Mouse (Mus musculus) embryonic facial prominence, embryonic 11.5 days (tissue): ENCODE data around the gene Comp. TPM values are rescaled to one million over a fixed set of nuclear protein-coding genes. Genes with fewer than 3 reads are reported as not detected.

Source experiments
- ATAC-seq: fragments of 200-750 bp; cut with Nextera tagmentation; replicated peaks from 2 replicates; pipeline ENCODE4 v1.8.0; 2017; ENCODE audit warnings: low read depth; ENCODE audit not compliant: insufficient number of reproducible peaks, low FRiP score, low TSS enrichment
- DNase-seq: peaks from one replicate; pipeline ENCODE4 v3.0.0-alpha.2; 2015; ENCODE audit warnings: low spot score
- H3K27ac ChIP-seq: fragments of 300-500 bp; sonication (generic); replicated peaks from 2 replicates; pipeline ENCODE4 v1.5.1; 2014; ENCODE audit warnings: mild to moderate bottlenecking, low read depth, low read length, control low read depth
- H3K27me3 ChIP-seq: fragments of 300-500 bp; sonication (generic); 2 replicates; pipeline ENCODE4 v1.6.1; 2014; ENCODE audit warnings: mild to moderate bottlenecking, low read length, moderate library complexity, mixed read lengths; ENCODE audit not compliant: control insufficient read depth, insufficient read depth
- H3K36me3 ChIP-seq: fragments of 300-500 bp; sonication (generic); replicated peaks from 2 replicates; pipeline ENCODE4 v1.6.1; 2014; ENCODE audit warnings: low read depth, mild to moderate bottlenecking, low read length, moderate library complexity, mixed read lengths; ENCODE audit not compliant: control insufficient read depth, insufficient read depth
- H3K4me1 ChIP-seq: fragments of 300-500 bp; sonication (generic); 2 replicates; pipeline ENCODE4 v1.6.1; 2014; ENCODE audit warnings: low read length, mixed read lengths; ENCODE audit not compliant: control insufficient read depth, insufficient read depth
- H3K4me2 ChIP-seq: fragments of 300-500 bp; sonication (generic); 2 replicates; pipeline ENCODE4 v1.6.1; 2014; ENCODE audit warnings: low read depth, mild to moderate bottlenecking, control low read depth, low read length, moderate library complexity
- H3K4me3 ChIP-seq: fragments of 300-500 bp; sonication (generic); 2 replicates; pipeline ENCODE4 v1.5.1; 2014; ENCODE audit warnings: low read depth, low read length, control low read depth
- H3K9ac ChIP-seq: fragments of 300-500 bp; sonication (generic); replicated peaks from 2 replicates; pipeline ENCODE4 v1.6.1; 2014; ENCODE audit warnings: mild to moderate bottlenecking, control low read depth, low read length
- H3K9me3 ChIP-seq: fragments of 300-500 bp; sonication (generic); replicated peaks from 2 replicates; pipeline ENCODE4 v1.6.1; 2016; ENCODE audit warnings: mild to moderate bottlenecking, low read length, inconsistent platforms, mixed read lengths; ENCODE audit not compliant: control insufficient read depth
- WGBS: fragments of 180-500 bp; shearing (Covaris S2); extraction: QIAGEN DNeasy Blood & Tissue Kit; methylation state at CpG from one replicate; pipeline ENCODE4 v1.1.7; 2014; 5-methylcytosine and 5-hydroxymethylcytosine counted together
- polyA plus RNA-seq: library from polyadenylated mRNA; unstranded; fragments of >200 nt; fragmentation: Nextera tagmentation; extraction: Ambion mirVana; gene quantifications from 2 replicates; pipeline ENCODE4 v1.2.1, GENCODE M21; 2014

Comp gene
- polyA plus RNA-seq, 1 experiment from 2014 or later: 0.17 TPM

GRCm38 (mm10) chr8:70394269-70394998 lies 21.1 kb downstream of the Comp start:
- Histone ChIP-seq H3K4me1 (no peaks in the 10 kb centered on the region), H3K36me3 (no peaks in the 10 kb centered on the region), H3K9ac (no peak overlapping the region), H3K9me3 (no peaks in the 10 kb centered on the region), H3K4me3 (no peak overlapping the region), H3K27ac (no peak overlapping the region), H3K4me2 (no peak overlapping the region), H3K27me3 (no peaks in the 10 kb centered on the region)
- ATAC-seq (no peak), DNase-seq (no peak)
- 80% methylated on average over 8 of the region's 8 CpGs for WGBS

GRCm38 (mm10) chr8:70395649-70396048 lies 22.3 kb downstream of the Comp start:
- Histone ChIP-seq H3K36me3 (no peaks in the 10 kb centered on the region; the same call in 1 of the 2 replicates), H3K27ac (no peak overlapping the region), H3K4me1 (no peaks in the 10 kb centered on the region), H3K9me3 (no peaks in the 10 kb centered on the region), H3K4me3 (no peak overlapping the region), H3K9ac (no peak overlapping the region), H3K27me3 (no peaks in the 10 kb centered on the region), H3K4me2 (no peak overlapping the region)
- ATAC-seq: no peak
- DNase-seq: no peak
- WGBS: 81% methylated on average over 5 of the region's 5 CpGs

DNA sequence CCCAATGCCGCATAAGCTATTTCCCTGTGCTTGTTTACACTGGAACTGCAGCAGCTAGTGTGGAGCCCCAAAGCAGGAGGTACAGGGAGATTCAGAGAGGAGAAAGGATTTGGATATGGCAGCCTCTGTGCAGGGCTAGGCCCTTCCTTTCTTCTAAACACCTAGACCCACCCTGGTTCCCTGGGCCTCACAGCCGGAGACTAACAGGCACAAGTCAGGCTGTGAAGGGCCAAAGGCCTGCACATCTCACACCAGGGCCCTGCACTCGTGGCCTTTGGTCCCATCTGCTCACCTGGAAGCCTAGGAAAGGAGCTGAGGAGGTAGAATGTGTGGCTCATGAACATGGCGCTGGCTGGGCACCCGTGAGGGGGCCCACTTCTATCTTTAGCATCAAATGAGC lies 22.8 kb downstream of the Comp start:
- H3K4me2 ChIP-seq: no peak overlapping the region
- no peak overlapping the region for H3K27ac ChIP-seq
- no peak for DNase-seq
- no peaks in the 10 kb centered on the region for H3K9me3 ChIP-seq
- no peak overlapping the region for H3K4me3 ChIP-seq
- H3K9ac ChIP-seq: no peak overlapping the region
- ATAC-seq: no peak
- no peaks in the 10 kb centered on the region for H3K4me1 ChIP-seq
- H3K36me3 ChIP-seq: no peaks in the 10 kb centered on the region; the same call in 1 of the 2 replicates
- 76% methylated on average over 5 of the region's 5 CpGs for WGBS
- no peaks in the 10 kb centered on the region for H3K27me3 ChIP-seq

- Histone ChIP-seq H3K27me3 (no peaks in the 10 kb centered on the region), H3K27ac (no peak overlapping the region), H3K9me3 (no peaks in the 10 kb centered on the region), H3K4me2 (no peak overlapping the region), H3K36me3 (no peaks in the 10 kb centered on the region; the same call in 1 of the 2 replicates), H3K9ac (no peak overlapping the region), H3K4me3 (no peak overlapping the region), H3K4me1 (no peaks in the 10 kb centered on the region)
- WGBS: 87% methylated on average over 16 of the region's 16 CpGs
- ATAC-seq: no peak
- no peak for DNase-seq
These were observed 24.5 kb downstream of the Comp start for GRCm38 (mm10) chr8:70397611-70398563.

DNA sequence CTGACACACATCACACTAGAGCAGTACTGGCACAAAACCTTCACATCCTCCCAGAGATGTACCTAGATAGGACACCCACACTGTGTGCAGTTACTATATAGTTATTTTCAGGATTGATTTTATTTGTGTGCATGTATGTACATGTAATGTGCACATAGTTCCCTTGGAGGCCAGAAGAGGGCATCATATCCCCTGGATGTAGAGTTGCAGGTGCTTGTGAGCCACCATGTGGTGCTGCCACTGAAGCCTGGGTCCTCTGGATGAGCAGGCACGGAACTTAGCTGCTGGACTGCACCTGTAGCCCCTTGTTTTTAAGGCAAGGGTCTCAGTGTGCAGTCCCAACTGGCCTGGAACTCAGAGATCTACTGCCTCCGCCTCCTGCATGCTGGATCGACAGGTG lies 30.9 kb downstream of the Comp start:
- WGBS: 94% methylated on average over 3 of the region's 3 CpGs

GRCm38 (mm10) chr8:70405189-70405588 lies 31.8 kb downstream of the Comp start:
- no peaks in the 10 kb centered on the region for H3K9me3 ChIP-seq
- H3K4me1 ChIP-seq: 0 out of 2 replicates have a peak, but pooled peaks cover 5% of the 10 kb centered on the region
- no peaks in the 10 kb centered on the region for H3K27me3 ChIP-seq
- DNase-seq: no peak
- no peak overlapping the region for H3K4me3 ChIP-seq
- H3K9ac ChIP-seq: no peak overlapping the region
- no peak overlapping the region for H3K27ac ChIP-seq
- no peak overlapping the region for H3K4me2 ChIP-seq
- WGBS: 28% methylated on average over 7 of the region's 7 CpGs
- no peak for ATAC-seq
- H3K36me3 ChIP-seq: no peaks in the 10 kb centered on the region; the same call in 1 of the 2 replicates

More for the DNA sequence above, 30.9 kb downstream of the Comp start:
- Histone ChIP-seq H3K27ac (no peak overlapping the region), H3K4me1 (0 out of 2 replicates have a peak, but pooled peaks cover 5% of the 10 kb centered on the region), H3K36me3 (no peaks in the 10 kb centered on the region; the same call in 1 of the 2 replicates), H3K4me3 (no peak overlapping the region), H3K9me3 (no peaks in the 10 kb centered on the region), H3K27me3 (no peaks in the 10 kb centered on the region), H3K9ac (no peak overlapping the region), H3K4me2 (no peak overlapping the region)
- no peak for DNase-seq
- ATAC-seq: no peak

- no peaks in the 10 kb centered on the region for H3K36me3 ChIP-seq
- DNase-seq (no peak), ATAC-seq (no peak)
- H3K9me3 ChIP-seq: no peaks in the 10 kb centered on the region
- WGBS: 77% methylated on average over 11 of the region's 11 CpGs
- H3K9ac ChIP-seq: no peak overlapping the region
- H3K27me3 ChIP-seq: no peaks in the 10 kb centered on the region
- H3K4me3 ChIP-seq: no peak overlapping the region
- H3K4me2 ChIP-seq: no peak overlapping the region
- no peak overlapping the region for H3K27ac ChIP-seq
- 0 out of 2 replicates have a peak, but pooled peaks cover 5% of the 10 kb centered on the region for H3K4me1 ChIP-seq
These were observed 33.2 kb downstream of the Comp start for GRCm38 (mm10) chr8:70406427-70407069.
